Mouse (Mus musculus): Measurements from ENCODE around the gene Zfp112. TPM values are rescaled to one million over a fixed set of nuclear protein-coding genes. Genes with fewer than 3 reads are reported as not detected.

Gene Zfp112
- polyA plus RNA-seq, 1 experiment from 2014 or later, result 6.5 TPM

- DNase-seq (ENCODE audit: low spot score), result no peak
- H3K27me3 ChIP-seq (replicated peaks; ENCODE audit: control insufficient read depth, insufficient read depth, low read length), result no peaks in the 10 kb centered on the region
- no peak overlapping the region for H3K27ac ChIP-seq (ENCODE audit: low read depth, low read length)
- ATAC-seq, result no peak
- H3K36me3 ChIP-seq (ENCODE audit: control insufficient read depth, insufficient read depth, low read length), result peaks cover 34% of the 10 kb centered on the region
- H3K4me2 ChIP-seq (ENCODE audit: low read length), result no peak overlapping the region
- peaks cover 7% of the 10 kb centered on the region; the same call in 1 of the 2 replicates for H3K4me1 ChIP-seq (ENCODE audit: control insufficient read depth, insufficient read depth, low read length)
- H3K9me3 ChIP-seq (replicated peaks; ENCODE audit: control insufficient read depth, low read length), result peaks cover 38% of the 10 kb centered on the region
- no peak overlapping the region for H3K4me3 ChIP-seq (ENCODE audit: low read depth, low read length)
- no peak overlapping the region for H3K9ac ChIP-seq (ENCODE audit: low read length)
- WGBS, result 94% methylated on average over 7 of the region's 7 CpGs
Observed at GRCm38 (mm10) chr7:24110839-24111238, 1.3 kb upstream of the Zfp112 start.

GRCm38 (mm10) chr7:24111772-24112155 lies 350 bp upstream of the Zfp112 start:
- Histone ChIP-seq H3K9ac (ENCODE audit: low read length) (peak overlapping the region; percentile 47; the same call in 1 of the 2 replicates), H3K36me3 (ENCODE audit: control insufficient read depth, insufficient read depth, low read length) (peaks cover 24% of the 10 kb centered on the region), H3K27me3 (replicated peaks; ENCODE audit: control insufficient read depth, insufficient read depth, low read length) (no peaks in the 10 kb centered on the region), H3K4me2 (ENCODE audit: low read length) (peak overlapping the region; percentile 88), H3K4me1 (ENCODE audit: control insufficient read depth, insufficient read depth, low read length) (peaks cover 7% of the 10 kb centered on the region; the same call in 1 of the 2 replicates), H3K9me3 (replicated peaks; ENCODE audit: control insufficient read depth, low read length) (peaks cover 29% of the 10 kb centered on the region), H3K4me3 (ENCODE audit: low read depth, low read length) (peak overlapping the region; percentile 62), H3K27ac (ENCODE audit: low read depth, low read length) (no peak overlapping the region)
- DNase-seq (ENCODE audit: low spot score), result no peak
- ATAC-seq, result no peak; the same call in 1 of the 2 replicates
- WGBS, result 3% methylated on average over 9 of the region's 9 CpGs

GRCm38 (mm10) chr7:24113001-24113400 lies 887 bp downstream of the Zfp112 start:
- no peak for ATAC-seq

GRCm38 (mm10) chr7:24116655-24117054 lies 4.5 kb downstream of the Zfp112 start:
- Histone ChIP-seq H3K27me3 (replicated peaks; ENCODE audit: control insufficient read depth, insufficient read depth, low read length) (no peaks in the 10 kb centered on the region), H3K4me3 (ENCODE audit: low read depth, low read length) (no peak overlapping the region), H3K36me3 (ENCODE audit: control insufficient read depth, insufficient read depth, low read length) (no peaks in the 10 kb centered on the region), H3K9ac (ENCODE audit: low read length) (no peak overlapping the region), H3K4me2 (ENCODE audit: low read length) (no peak overlapping the region), H3K27ac (ENCODE audit: low read depth, low read length) (no peak overlapping the region), H3K4me1 (ENCODE audit: control insufficient read depth, insufficient read depth, low read length) (peaks cover 7% of the 10 kb centered on the region; the same call in 1 of the 2 replicates), H3K9me3 (replicated peaks; ENCODE audit: control insufficient read depth, low read length) (no peaks in the 10 kb centered on the region)
- ATAC-seq, result no peak
- WGBS, result 88% methylated on average over 4 of the region's 4 CpGs
- DNase-seq (ENCODE audit: low spot score), result no peak

More at GRCm38 (mm10) chr7:24113001-24113400, 887 bp downstream of the Zfp112 start:
- Histone ChIP-seq H3K4me1 (ENCODE audit: control insufficient read depth, insufficient read depth, low read length) (peaks cover 7% of the 10 kb centered on the region; the same call in 1 of the 2 replicates), H3K36me3 (ENCODE audit: control insufficient read depth, insufficient read depth, low read length) (peaks cover 12% of the 10 kb centered on the region), H3K9me3 (replicated peaks; ENCODE audit: control insufficient read depth, low read length) (peaks cover 16% of the 10 kb centered on the region), H3K9ac (ENCODE audit: low read length) (peak overlapping the region; percentile 82), H3K27me3 (replicated peaks; ENCODE audit: control insufficient read depth, insufficient read depth, low read length) (no peaks in the 10 kb centered on the region), H3K4me3 (ENCODE audit: low read depth, low read length) (peak overlapping the region; percentile 62), H3K4me2 (ENCODE audit: low read length) (peak overlapping the region; percentile 88), H3K27ac (ENCODE audit: low read depth, low read length) (peak overlapping the region; percentile 52)
- WGBS, result 16% methylated on average over 12 of the region's 12 CpGs
- DNase-seq (ENCODE audit: low spot score), result peak; percentile 8

- no peaks in the 10 kb centered on the region for H3K27me3 ChIP-seq (replicated peaks; ENCODE audit: control insufficient read depth, insufficient read depth, low read length)
- peak overlapping the region; percentile 81 for H3K9ac ChIP-seq (ENCODE audit: low read length)
- H3K4me1 ChIP-seq (ENCODE audit: control insufficient read depth, insufficient read depth, low read length), result peaks cover 6% of the 10 kb centered on the region; the same call in 1 of the 2 replicates
- no peaks in the 10 kb centered on the region for H3K9me3 ChIP-seq (replicated peaks; ENCODE audit: control insufficient read depth, low read length)
- WGBS, result 16% methylated on average over 6 of the region's 6 CpGs
- DNase-seq (ENCODE audit: low spot score) (no peak), ATAC-seq (peak; percentile 71)
- peak overlapping the region; percentile 73 for H3K4me2 ChIP-seq (ENCODE audit: low read length)
- H3K27ac ChIP-seq (ENCODE audit: low read depth, low read length), result peak overlapping the region; percentile 35; the same call in 1 of the 2 replicates
- H3K4me3 ChIP-seq (ENCODE audit: low read depth, low read length), result peak overlapping the region; percentile 63
- H3K36me3 ChIP-seq (ENCODE audit: control insufficient read depth, insufficient read depth, low read length), result peaks cover 21% of the 10 kb centered on the region
Observed at GRCm38 (mm10) chr7:24133425-24133995, 21.4 kb downstream of the Zfp112 start.

GRCm38 (mm10) chr7:24133996-24134828 lies 22.1 kb downstream of the Zfp112 start, which contains the start of gene Zfp235:
Gene Zfp235, plus strand, starts transcription at chr7:24134169.
- H3K9me3 ChIP-seq (replicated peaks; ENCODE audit: control insufficient read depth, low read length), result no peaks in the 10 kb centered on the region
- 4% methylated on average over 32 of the region's 32 CpGs for WGBS
- peak within 1 kb of the TSS; percentile 35; the same call in 1 of the 2 replicates for H3K27ac ChIP-seq (ENCODE audit: low read depth, low read length)
- peak within 1 kb of the TSS; percentile 73 for H3K4me2 ChIP-seq (ENCODE audit: low read length)
- peak within 1 kb of the TSS; percentile 81 for H3K9ac ChIP-seq (ENCODE audit: low read length)
- DNase-seq (ENCODE audit: low spot score) (peak; percentile 96), ATAC-seq (peak; percentile 97)
- no peaks in the 10 kb centered on the region for H3K27me3 ChIP-seq (replicated peaks; ENCODE audit: control insufficient read depth, insufficient read depth, low read length)
- peak within 1 kb of the TSS; percentile 63 for H3K4me3 ChIP-seq (ENCODE audit: low read depth, low read length)
- H3K36me3 ChIP-seq (ENCODE audit: control insufficient read depth, insufficient read depth, low read length), result peaks cover 27% of the 10 kb centered on the region
- peaks cover 6% of the 10 kb centered on the region; the same call in 1 of the 2 replicates for H3K4me1 ChIP-seq (ENCODE audit: control insufficient read depth, insufficient read depth, low read length)

GRCm38 (mm10) chr7:24142566-24142965 lies 30.5 kb downstream of the Zfp112 start:
- Histone ChIP-seq H3K36me3 (ENCODE audit: control insufficient read depth, insufficient read depth, low read length) (peaks cover 45% of the 10 kb centered on the region), H3K4me1 (ENCODE audit: control insufficient read depth, insufficient read depth, low read length) (no peaks in the 10 kb centered on the region), H3K4me3 (ENCODE audit: low read depth, low read length) (no peak overlapping the region), H3K27ac (ENCODE audit: low read depth, low read length) (no peak overlapping the region), H3K27me3 (replicated peaks; ENCODE audit: control insufficient read depth, insufficient read depth, low read length) (no peaks in the 10 kb centered on the region), H3K9ac (ENCODE audit: low read length) (no peak overlapping the region), H3K9me3 (replicated peaks; ENCODE audit: control insufficient read depth, low read length) (no peaks in the 10 kb centered on the region), H3K4me2 (ENCODE audit: low read length) (no peak overlapping the region)
- 91% methylated on average over 6 of the region's 6 CpGs for WGBS
- no peak for ATAC-seq
- DNase-seq (ENCODE audit: low spot score), result no peak

- Histone ChIP-seq H3K27me3 (replicated peaks; ENCODE audit: control insufficient read depth, insufficient read depth, low read length) (no peaks in the 10 kb centered on the region), H3K27ac (ENCODE audit: low read depth, low read length) (no peak overlapping the region), H3K9ac (ENCODE audit: low read length) (no peak overlapping the region), H3K4me3 (ENCODE audit: low read depth, low read length) (no peak overlapping the region), H3K4me2 (ENCODE audit: low read length) (no peak overlapping the region), H3K36me3 (ENCODE audit: control insufficient read depth, insufficient read depth, low read length) (no peaks in the 10 kb centered on the region), H3K9me3 (replicated peaks; ENCODE audit: control insufficient read depth, low read length) (no peaks in the 10 kb centered on the region), H3K4me1 (ENCODE audit: control insufficient read depth, insufficient read depth, low read length) (no peaks in the 10 kb centered on the region)
- no peak for ATAC-seq
- WGBS, result 8% methylated on average over 1 of the region's 1 CpGs
- DNase-seq (ENCODE audit: low spot score), result peak; percentile 3
Observed at GRCm38 (mm10) chr7:24153272-24153671, 41.2 kb downstream of the Zfp112 start.
